Mouse (Mus musculus) lung, postnatal 0 days (tissue): ENCODE measurements at regions not wholly inside any gene's neighbourhood (a gene's known extent, or its start where the extent isn't known, plus 50 kb on each side); places are given as distances from the start of the nearest gene placed in this dataset.

Experiments used
- CTCF ChIP-seq: IDR thresholded peaks from 2 replicates; pipeline ENCODE4 v1.5.1; 2016; ENCODE audit warnings: antibody characterized with exemption, mild to moderate bottlenecking
- EP300 ChIP-seq: IDR thresholded peaks from 2 replicates; pipeline ENCODE4 v1.6.1; 2016; ENCODE audit warnings: antibody characterized with exemption, mild to moderate bottlenecking, control low read depth

DNA sequence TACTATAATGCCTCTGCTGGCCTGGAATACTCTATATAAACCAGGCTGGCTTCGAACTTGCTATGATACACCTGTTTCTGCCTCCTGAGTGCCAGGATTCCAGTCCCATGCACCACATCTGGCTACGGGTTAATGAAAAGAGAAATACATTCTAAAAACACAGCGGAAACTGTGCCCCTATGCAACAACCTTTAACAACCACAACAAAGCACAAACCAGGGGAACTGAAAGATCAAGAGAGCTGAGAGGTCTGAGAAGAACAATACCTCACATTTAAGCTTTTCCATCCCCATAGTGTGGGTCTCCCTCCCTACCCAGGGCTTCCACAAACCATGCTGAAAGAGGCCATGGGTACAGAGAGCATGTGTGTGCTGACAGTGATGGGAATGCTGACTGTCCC is 501.0 kb upstream of the Kif2a start:
- TF ChIP-seq CTCF (no peak), EP300 (no peak)
